Mouse (Mus musculus) intestine, embryonic 15.5 days (tissue): Measurements from ENCODE around the gene Add1. TPM values are rescaled to one million over a fixed set of nuclear protein-coding genes. Genes with fewer than 3 reads are reported as not detected.

ENCODE experiments used
- ATAC-seq: fragments of 200-750 bp; cut with Nextera tagmentation; 2 replicates; pipeline ENCODE4 v1.8.0; 2017; ENCODE audit warnings: moderate TSS enrichment, moderate library complexity
- H3K27ac ChIP-seq: fragments of 300-500 bp; sonication (generic); 2 replicates; pipeline ENCODE4 v1.5.1; 2015; ENCODE audit warnings: mild to moderate bottlenecking, inconsistent platforms
- H3K27me3 ChIP-seq: fragments of 300-500 bp; sonication (generic); replicated peaks from 2 replicates; pipeline ENCODE4 v1.6.1; 2015; ENCODE audit warnings: inconsistent platforms
- H3K36me3 ChIP-seq: fragments of 300-500 bp; sonication (generic); 2 replicates; pipeline ENCODE4 v1.6.1; 2015; ENCODE audit warnings: inconsistent platforms
- H3K4me1 ChIP-seq: fragments of 300-500 bp; sonication (generic); replicated peaks from 2 replicates; pipeline ENCODE4 v1.6.1; 2015; ENCODE audit warnings: inconsistent platforms
- H3K4me2 ChIP-seq: fragments of 300-500 bp; sonication (generic); replicated peaks from 2 replicates; pipeline ENCODE4 v1.6.1; 2015; ENCODE audit warnings: mild to moderate bottlenecking, inconsistent platforms
- H3K4me3 ChIP-seq: fragments of 300-500 bp; sonication (generic); replicated peaks from 2 replicates; pipeline ENCODE4 v1.5.1; 2015; ENCODE audit warnings: inconsistent platforms
- H3K9ac ChIP-seq: fragments of 300-500 bp; sonication (generic); 2 replicates; pipeline ENCODE4 v1.6.1; 2015; ENCODE audit warnings: inconsistent platforms
- H3K9me3 ChIP-seq: fragments of 300-500 bp; sonication (generic); 2 replicates; pipeline ENCODE4 v1.6.1; 2016; ENCODE audit warnings: inconsistent platforms
- WGBS: fragments of 180-500 bp; shearing (Covaris S2); methylation state at CpG from one replicate; pipeline ENCODE4 v1.1.7; 2015; 5-methylcytosine and 5-hydroxymethylcytosine counted together
- polyA plus RNA-seq: library from polyadenylated mRNA; unstranded; fragments of >200 nt; fragmentation: Nextera tagmentation; extraction: Ambion mirVana; gene quantifications from 2 replicates; pipeline ENCODE4 v1.2.1, GENCODE M21; 2015

Gene Add1
- 141 and 149 TPM in 2 replicates for polyA plus RNA-seq

GRCm38 (mm10) chr5:34573268-34574221 is at the start of gene Add1:
Gene Add1 (plus strand): TSS chr5:34573664.
- Histone ChIP-seq H3K27me3 (no peaks in the 10 kb centered on the region), H3K9me3 (no peaks in the 10 kb centered on the region), H3K27ac (peak within 1 kb of the TSS; percentile 91), H3K4me1 (peaks cover 6% of the 10 kb centered on the region), H3K9ac (peak within 1 kb of the TSS; percentile 95), H3K4me2 (peak within 1 kb of the TSS; percentile 63), H3K36me3 (no peaks in the 10 kb centered on the region), H3K4me3 (peak within 1 kb of the TSS; percentile 88)
- under 1% methylated on average over 75 of the region's 84 CpGs for WGBS
- peak; percentile 99 for ATAC-seq

GRCm38 (mm10) chr5:34523958-34524485 is 49.4 kb upstream of the Add1 start:
- no peaks in the 10 kb centered on the region for H3K9me3 ChIP-seq
- WGBS: 60% methylated on average over 4 of the region's 4 CpGs
- no peak overlapping the region for H3K4me2 ChIP-seq
- no peaks in the 10 kb centered on the region for H3K27me3 ChIP-seq
- no peak overlapping the region for H3K4me3 ChIP-seq
- no peak overlapping the region for H3K9ac ChIP-seq
- peaks cover 5% of the 10 kb centered on the region; the same call in 1 of the 2 replicates for H3K4me1 ChIP-seq
- no peaks in the 10 kb centered on the region for H3K36me3 ChIP-seq
- H3K27ac ChIP-seq: no peak overlapping the region
- ATAC-seq: no peak

GRCm38 (mm10) chr5:34524511-34524910 is 49.0 kb upstream of the Add1 start:
- H3K4me2 ChIP-seq: no peak overlapping the region
- peaks cover 5% of the 10 kb centered on the region; the same call in 1 of the 2 replicates for H3K4me1 ChIP-seq
- no peak for ATAC-seq
- no peaks in the 10 kb centered on the region for H3K9me3 ChIP-seq
- no peak overlapping the region for H3K27ac ChIP-seq
- H3K9ac ChIP-seq: no peak overlapping the region
- H3K36me3 ChIP-seq: no peaks in the 10 kb centered on the region
- H3K4me3 ChIP-seq: no peak overlapping the region
- no peaks in the 10 kb centered on the region for H3K27me3 ChIP-seq

GRCm38 (mm10) chr5:34525663-34526476 is 47.6 kb upstream of the Add1 start, which contains the start of gene Sh3bp2:
Gene Sh3bp2 (plus strand): TSS chr5:34525838.
- H3K4me1 ChIP-seq: peaks cover 9% of the 10 kb centered on the region; the same call in 1 of the 2 replicates
- WGBS: 2% methylated on average over 38 of the region's 38 CpGs
- H3K36me3 ChIP-seq: no peaks in the 10 kb centered on the region
- no peaks in the 10 kb centered on the region for H3K27me3 ChIP-seq
- peak within 1 kb of the TSS; percentile 65 for H3K9ac ChIP-seq
- no peaks in the 10 kb centered on the region for H3K9me3 ChIP-seq
- peak within 1 kb of the TSS; percentile 91 for H3K4me2 ChIP-seq
- H3K4me3 ChIP-seq: peak within 1 kb of the TSS; percentile 64
- no peak within 1 kb of the TSS for H3K27ac ChIP-seq
- ATAC-seq: peak; percentile 97

GRCm38 (mm10) chr5:34526477-34526775 is 47.0 kb upstream of the Add1 start:
- peak overlapping the region; percentile 91 for H3K4me2 ChIP-seq
- H3K36me3 ChIP-seq: no peaks in the 10 kb centered on the region
- no peaks in the 10 kb centered on the region for H3K9me3 ChIP-seq
- H3K9ac ChIP-seq: no peak overlapping the region
- H3K27ac ChIP-seq: no peak overlapping the region
- WGBS: 57% methylated on average over 5 of the region's 5 CpGs
- ATAC-seq: no peak
- H3K4me1 ChIP-seq: peaks cover 9% of the 10 kb centered on the region; the same call in 1 of the 2 replicates
- peak overlapping the region; percentile 64; the same call in 1 of the 2 replicates for H3K4me3 ChIP-seq
- H3K27me3 ChIP-seq: no peaks in the 10 kb centered on the region

- no peaks in the 10 kb centered on the region for H3K36me3 ChIP-seq
- no peak overlapping the region for H3K4me3 ChIP-seq
- no peaks in the 10 kb centered on the region for H3K9me3 ChIP-seq
- H3K4me2 ChIP-seq: no peak overlapping the region
- no peak overlapping the region for H3K27ac ChIP-seq
- ATAC-seq: no peak
- no peak overlapping the region for H3K9ac ChIP-seq
- H3K27me3 ChIP-seq: no peaks in the 10 kb centered on the region
- peaks cover 9% of the 10 kb centered on the region; the same call in 1 of the 2 replicates for H3K4me1 ChIP-seq
- 80% methylated on average over 2 of the region's 2 CpGs for WGBS
These were observed 46.1 kb upstream of the Add1 start for GRCm38 (mm10) chr5:34527352-34527751.

GRCm38 (mm10) chr5:34528724-34529123 is 44.7 kb upstream of the Add1 start:
- no peak overlapping the region for H3K27ac ChIP-seq

GRCm38 (mm10) chr5:34530116-34530515 is 43.3 kb upstream of the Add1 start:
- Histone ChIP-seq H3K27ac (no peak overlapping the region), H3K4me3 (no peak overlapping the region), H3K27me3 (no peaks in the 10 kb centered on the region), H3K9me3 (no peaks in the 10 kb centered on the region), H3K9ac (no peak overlapping the region), H3K36me3 (no peaks in the 10 kb centered on the region), H3K4me1 (peaks cover 9% of the 10 kb centered on the region; the same call in 1 of the 2 replicates), H3K4me2 (no peak overlapping the region)
- ATAC-seq: no peak
- 67% methylated on average over 5 of the region's 5 CpGs for WGBS

More at GRCm38 (mm10) chr5:34528724-34529123, 44.7 kb upstream of the Add1 start:
- WGBS: 87% methylated on average over 5 of the region's 5 CpGs
- no peaks in the 10 kb centered on the region for H3K27me3 ChIP-seq
- no peak overlapping the region for H3K9ac ChIP-seq
- ATAC-seq: no peak
- peaks cover 9% of the 10 kb centered on the region; the same call in 1 of the 2 replicates for H3K4me1 ChIP-seq
- H3K9me3 ChIP-seq: no peaks in the 10 kb centered on the region
- no peaks in the 10 kb centered on the region for H3K36me3 ChIP-seq
- no peak overlapping the region for H3K4me2 ChIP-seq
- H3K4me3 ChIP-seq: no peak overlapping the region

GRCm38 (mm10) chr5:34530687-34531086 is 42.8 kb upstream of the Add1 start:
- Histone ChIP-seq H3K9ac (no peak overlapping the region), H3K36me3 (no peaks in the 10 kb centered on the region), H3K4me2 (no peak overlapping the region), H3K27me3 (no peaks in the 10 kb centered on the region), H3K27ac (peak overlapping the region; percentile 18; the same call in 1 of the 2 replicates), H3K4me1 (peaks cover 9% of the 10 kb centered on the region; the same call in 1 of the 2 replicates), H3K4me3 (no peak overlapping the region), H3K9me3 (no peaks in the 10 kb centered on the region)
- 35% methylated on average over 4 of the region's 4 CpGs for WGBS
- peak; percentile 59 for ATAC-seq

GRCm38 (mm10) chr5:34533066-34533465 is 40.4 kb upstream of the Add1 start:
- no peak overlapping the region for H3K4me2 ChIP-seq
- no peak overlapping the region for H3K27ac ChIP-seq
- no peak for ATAC-seq
- 76% methylated on average over 5 of the region's 5 CpGs for WGBS
- no peak overlapping the region for H3K9ac ChIP-seq
- H3K4me1 ChIP-seq: 0 out of 2 replicates have a peak, but pooled peaks cover 4% of the 10 kb centered on the region
- no peaks in the 10 kb centered on the region for H3K27me3 ChIP-seq
- H3K36me3 ChIP-seq: no peaks in the 10 kb centered on the region
- no peak overlapping the region for H3K4me3 ChIP-seq
- no peaks in the 10 kb centered on the region for H3K9me3 ChIP-seq

- H3K9me3 ChIP-seq: no peaks in the 10 kb centered on the region
- H3K9ac ChIP-seq: no peak overlapping the region
- no peak overlapping the region for H3K27ac ChIP-seq
- WGBS: 74% methylated on average over 3 of the region's 3 CpGs
- 0 out of 2 replicates have a peak, but pooled peaks cover 6% of the 10 kb centered on the region for H3K4me1 ChIP-seq
- ATAC-seq: no peak
- no peaks in the 10 kb centered on the region for H3K36me3 ChIP-seq
- H3K4me2 ChIP-seq: no peak overlapping the region
- H3K27me3 ChIP-seq: no peaks in the 10 kb centered on the region
- no peak overlapping the region for H3K4me3 ChIP-seq
These were observed 39.6 kb upstream of the Add1 start for GRCm38 (mm10) chr5:34533820-34534219.
